Mouse (Mus musculus) G1E (cell line): Measurements from ENCODE around the gene Prrt1.

Experiments
- CTCF ChIP-seq: IDR thresholded peaks from 2 replicates; pipeline ENCODE4 v1.5.1; 2012; ENCODE audit warnings: low read depth, low read length, inconsistent platforms, mixed read lengths
- GATA1 ChIP-seq: IDR thresholded peaks from 2 replicates; pipeline ENCODE4 v1.6.1; 2012; ENCODE audit warnings: borderline replicate concordance, low read length, inconsistent platforms, mixed read lengths
- GATA2 ChIP-seq: IDR thresholded peaks from 2 replicates; pipeline ENCODE4 v1.6.1; 2012; ENCODE audit warnings: low read depth, low read length, inconsistent platforms, borderline replicate concordance
- POLR2AphosphoS5 ChIP-seq: IDR thresholded peaks from 2 replicates; pipeline ENCODE4 v1.6.1; 2012; ENCODE audit warnings: low read depth, low read length, inconsistent platforms; ENCODE audit not compliant: insufficient replicate concordance
- TAL1 ChIP-seq: conservative IDR thresholded peaks from 2 replicates; pipeline ENCODE4 v1.6.1; 2012; ENCODE audit warnings: low read depth, low read length, inconsistent platforms, mixed read lengths

DNA sequence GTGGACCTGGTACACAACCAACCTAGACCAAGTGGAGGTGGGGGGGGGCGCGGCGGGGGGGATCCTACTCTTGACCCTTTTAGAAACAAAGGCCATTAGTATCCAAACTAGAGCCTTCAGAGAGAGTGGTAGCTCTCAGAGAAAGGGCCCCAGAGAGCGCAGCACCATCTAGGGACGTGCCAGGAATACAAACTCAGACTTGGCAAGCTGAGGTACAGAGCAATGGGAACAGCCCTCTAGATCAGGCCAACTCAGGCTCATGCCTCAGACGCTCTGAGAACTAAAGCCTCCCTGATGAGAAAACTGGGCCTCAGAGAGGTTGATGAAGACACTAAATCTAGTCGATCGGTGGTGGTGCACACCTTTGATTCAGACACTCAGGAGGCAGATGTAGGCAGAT, 44.2 kb upstream of the Prrt1 start:
- no peak for TF ChIP-seq CTCF
- no peak for TF ChIP-seq GATA1
- no peak for TF ChIP-seq TAL1
- no peak for TF ChIP-seq POLR2AphosphoS5
- TF ChIP-seq GATA2 = no peak
